Mouse (Mus musculus) spleen, adult 2 months (tissue): Measurements from ENCODE around the gene Spata4.

Source experiments
- CTCF ChIP-seq: fragments of 200-500 bp; IDR thresholded peaks from 2 replicates; pipeline ENCODE4 v1.5.1; 2011; ENCODE audit warnings: mild to moderate bottlenecking, inconsistent platforms; ENCODE audit not compliant: insufficient read depth, insufficient read length, insufficient replicate concordance; ENCODE audit errors: extremely low read depth
- POLR2A ChIP-seq: fragments of 200-500 bp; IDR thresholded peaks from 2 replicates; pipeline ENCODE4 v1.6.1; 2011; ENCODE audit warnings: low read depth, low read length, inconsistent platforms

DNA sequence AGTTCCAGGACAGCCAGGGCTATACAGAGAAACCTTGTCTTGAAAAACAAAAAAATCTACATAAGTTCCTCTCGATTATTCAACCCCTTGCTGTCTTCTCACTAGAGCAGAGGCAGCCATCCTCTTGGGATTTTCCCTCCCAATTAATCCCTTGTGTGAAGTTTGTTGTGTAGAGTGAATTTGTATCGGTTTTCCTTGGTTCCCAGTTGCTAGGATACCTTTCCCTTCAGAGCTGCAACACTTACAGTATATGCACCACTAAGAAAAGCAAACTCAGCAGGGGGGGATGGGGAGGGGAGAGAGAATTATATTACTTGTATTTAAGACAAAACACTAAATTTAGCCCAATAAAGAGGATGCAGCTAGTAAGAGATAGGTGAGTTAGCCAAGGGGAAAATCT, 4.5 kb upstream of the Spata4 start:
- no peak for TF ChIP-seq CTCF
- no peak for TF ChIP-seq POLR2A
